Mouse (Mus musculus) lung, embryonic 14.5 days (tissue): Measurements from ENCODE around the gene Relt. TPM values are rescaled to one million over a fixed set of nuclear protein-coding genes. Genes with fewer than 3 reads are reported as not detected.

Source experiments
- ATAC-seq: fragments of 200-750 bp; cut with Nextera tagmentation; 2 replicates; pipeline ENCODE4 v1.8.0; 2017; ENCODE audit warnings: mild to moderate bottlenecking, moderate TSS enrichment, moderate library complexity; ENCODE audit not compliant: insufficient read depth
- DNase-seq: peaks from one replicate; pipeline ENCODE4 v3.0.0-alpha.2; 2015
- H3K27ac ChIP-seq: fragments of 300-500 bp; sonication (generic); 2 replicates; pipeline ENCODE4 v1.5.1; 2014; ENCODE audit warnings: low read depth, mild to moderate bottlenecking, moderate library complexity
- H3K27me3 ChIP-seq: fragments of 300-500 bp; sonication (generic); 2 replicates; pipeline ENCODE4 v1.6.1; 2014; ENCODE audit warnings: low read length, control low read depth; ENCODE audit not compliant: insufficient read depth
- H3K36me3 ChIP-seq: fragments of 300-500 bp; sonication (generic); 2 replicates; pipeline ENCODE4 v1.6.1; 2014; ENCODE audit warnings: control low read depth; ENCODE audit not compliant: insufficient read depth
- H3K4me1 ChIP-seq: fragments of 300-500 bp; sonication (generic); 2 replicates; pipeline ENCODE4 v1.6.1; 2014; ENCODE audit warnings: antibody characterized with exemption, control low read depth; ENCODE audit not compliant: insufficient read depth
- H3K4me2 ChIP-seq: fragments of 300-500 bp; sonication (generic); 2 replicates; pipeline ENCODE4 v1.6.1; 2014; ENCODE audit warnings: mild to moderate bottlenecking
- H3K4me3 ChIP-seq: fragments of 300-500 bp; sonication (generic); 2 replicates; pipeline ENCODE4 v1.5.1; 2014; ENCODE audit warnings: low read depth, low read length
- H3K9ac ChIP-seq: fragments of 300-500 bp; sonication (generic); 2 replicates; pipeline ENCODE4 v1.6.1; 2014
- H3K9me3 ChIP-seq: fragments of 300-500 bp; sonication (generic); 2 replicates; pipeline ENCODE4 v1.6.1; 2016; ENCODE audit warnings: low read depth, low read length, control low read depth
- CTCF ChIP-seq: IDR thresholded peaks from 2 replicates; pipeline ENCODE4 v1.5.1; 2016; ENCODE audit warnings: antibody characterized with exemption, low read depth
- WGBS: fragments of 180-500 bp; shearing (Covaris S2); extraction: QIAGEN DNeasy Blood & Tissue Kit; methylation state at CpG from one replicate; pipeline ENCODE4 v1.1.7; 2014; 5-methylcytosine and 5-hydroxymethylcytosine counted together
- polyA plus RNA-seq: library from polyadenylated mRNA; unstranded; fragments of >200 nt; fragmentation: Nextera tagmentation; extraction: Ambion mirVana; gene quantifications from 2 replicates; pipeline ENCODE4 v1.2.1, GENCODE M21; 2014

The Relt gene
- polyA plus RNA-seq, 1 experiment from 2014 or later = 4.1 TPM

GRCm38 (mm10) chr7:100868551-100868950 lies 5.3 kb upstream of the Relt start:
- Histone ChIP-seq H3K27ac (no peak overlapping the region), H3K4me2 (no peak overlapping the region), H3K9ac (no peak overlapping the region), H3K4me3 (no peak overlapping the region), H3K36me3 (peaks cover 25% of the 10 kb centered on the region), H3K9me3 (no peaks in the 10 kb centered on the region), H3K27me3 (no peaks in the 10 kb centered on the region), H3K4me1 (no peaks in the 10 kb centered on the region)
- TF ChIP-seq CTCF = no peak
- DNase-seq (no peak), ATAC-seq (no peak; the same call in 1 of the 2 replicates)
- WGBS = 63% methylated on average over 4 of the region's 4 CpGs

- no peaks in the 10 kb centered on the region for H3K27me3 ChIP-seq
- H3K9me3 ChIP-seq = no peaks in the 10 kb centered on the region
- no peak overlapping the region for H3K9ac ChIP-seq
- no peak for DNase-seq
- peaks cover 15% of the 10 kb centered on the region for H3K36me3 ChIP-seq
- H3K4me1 ChIP-seq = no peaks in the 10 kb centered on the region
- no peak overlapping the region for H3K27ac ChIP-seq
- no peak overlapping the region for H3K4me3 ChIP-seq
- 40% methylated on average over 2 of the region's 2 CpGs for WGBS
- ATAC-seq = no peak
- no peak for TF ChIP-seq CTCF
- no peak overlapping the region for H3K4me2 ChIP-seq
These were observed 4.3 kb upstream of the Relt start for GRCm38 (mm10) chr7:100867561-100867960.

- Histone ChIP-seq H3K4me2 (no peak overlapping the region), H3K4me1 (peaks cover 6% of the 10 kb centered on the region; the same call in 1 of the 2 replicates), H3K27ac (no peak overlapping the region), H3K9ac (no peak overlapping the region), H3K9me3 (no peaks in the 10 kb centered on the region), H3K4me3 (no peak overlapping the region), H3K36me3 (peaks cover 7% of the 10 kb centered on the region), H3K27me3 (no peaks in the 10 kb centered on the region)
- WGBS = 7% methylated on average over 3 of the region's 3 CpGs
- ATAC-seq (no peak), DNase-seq (peak; percentile 84)
- peak; percentile 80 for TF ChIP-seq CTCF
These were observed 3.4 kb upstream of the Relt start for GRCm38 (mm10) chr7:100866675-100867074.

DNA sequence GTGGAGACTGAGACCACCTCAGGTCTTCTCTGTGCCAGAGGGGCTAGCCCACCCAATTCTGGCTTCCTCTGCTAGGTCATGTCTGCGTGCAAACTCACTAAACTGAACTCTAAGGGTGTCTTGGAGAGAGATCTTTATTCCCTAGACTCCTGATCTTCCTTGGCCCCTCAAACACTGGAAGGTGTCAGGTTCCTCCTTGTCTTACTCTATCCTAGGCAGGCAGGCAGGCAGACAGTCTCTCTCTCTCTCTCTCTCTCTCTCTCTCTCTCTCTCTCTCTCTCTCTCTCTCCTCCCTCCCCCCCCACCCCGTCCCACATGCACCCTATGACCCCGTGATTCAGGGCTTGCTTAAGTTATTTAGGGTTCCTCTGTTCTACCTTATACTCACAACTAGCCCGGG lies 893 bp downstream of the Relt start:
- peak; percentile 11; the same call in 1 of the 2 replicates for ATAC-seq
- Histone ChIP-seq H3K27ac (peak overlapping the region; percentile 79; the same call in 1 of the 2 replicates), H3K4me1 (peaks cover 7% of the 10 kb centered on the region; the same call in 1 of the 2 replicates), H3K36me3 (no peaks in the 10 kb centered on the region), H3K27me3 (no peaks in the 10 kb centered on the region), H3K4me3 (peak overlapping the region; percentile 77), H3K4me2 (peak overlapping the region; percentile 96), H3K9me3 (no peaks in the 10 kb centered on the region), H3K9ac (peak overlapping the region; percentile 75)
- whole genome bisulfite sequencing = 9% methylated on average over 4 of the region's 4 CpGs
- no peak for TF ChIP-seq CTCF
- no peak for DNase-seq

DNA sequence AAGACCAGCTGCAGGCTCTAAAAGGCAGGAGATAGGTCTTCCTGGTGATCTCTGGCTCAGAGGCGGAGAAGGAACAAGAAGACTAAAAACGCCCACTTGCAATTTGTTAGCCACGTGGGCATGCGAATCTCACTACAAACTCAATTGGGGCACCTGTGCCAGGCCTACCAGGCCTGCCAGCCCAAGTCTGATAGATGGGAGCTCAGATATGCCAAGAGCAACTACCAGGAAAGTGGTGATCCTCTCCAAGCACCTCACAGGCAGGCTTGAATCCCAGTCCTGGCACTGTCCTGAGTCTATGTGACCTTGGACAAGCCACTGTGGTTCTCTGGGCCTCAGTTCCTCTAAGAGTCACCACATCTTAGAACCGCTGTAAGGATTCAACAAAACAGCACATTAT lies 2.0 kb downstream of the Relt start:
- no peak overlapping the region for H3K27ac ChIP-seq
- no peaks in the 10 kb centered on the region for H3K36me3 ChIP-seq
- TF ChIP-seq CTCF = no peak
- H3K27me3 ChIP-seq = no peaks in the 10 kb centered on the region
- peak overlapping the region; percentile 18; the same call in 1 of the 2 replicates for H3K4me2 ChIP-seq
- peaks cover 7% of the 10 kb centered on the region; the same call in 1 of the 2 replicates for H3K4me1 ChIP-seq
- no peak overlapping the region for H3K4me3 ChIP-seq
- DNase-seq (no peak), ATAC-seq (no peak)
- no peak overlapping the region for H3K9ac ChIP-seq
- WGBS = 88% methylated on average over 5 of the region's 5 CpGs
- no peaks in the 10 kb centered on the region for H3K9me3 ChIP-seq

DNA sequence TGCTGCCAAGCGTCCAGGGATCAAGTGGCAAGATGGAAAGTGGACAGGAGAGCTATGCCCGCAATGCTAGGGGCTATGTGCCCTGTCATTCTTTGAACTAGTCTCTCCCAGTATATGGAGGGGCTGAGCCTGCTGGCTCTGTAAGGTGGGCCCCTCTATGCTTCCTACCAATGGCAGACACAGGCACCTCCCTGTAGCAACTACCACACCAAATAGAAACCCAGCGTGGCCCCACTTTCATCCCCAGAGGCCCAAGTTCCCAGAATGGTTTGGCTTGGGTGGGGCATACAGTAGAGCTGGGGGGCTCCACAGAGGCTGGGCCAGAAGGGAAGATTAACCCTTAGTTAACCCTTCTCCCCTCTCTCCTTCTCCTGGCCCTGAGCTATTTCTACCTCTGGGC lies 2.8 kb downstream of the Relt start:
- Histone ChIP-seq H3K4me2 (no peak overlapping the region), H3K27ac (no peak overlapping the region), H3K9me3 (no peaks in the 10 kb centered on the region), H3K4me3 (no peak overlapping the region), H3K4me1 (peaks cover 12% of the 10 kb centered on the region; the same call in 1 of the 2 replicates), H3K27me3 (no peaks in the 10 kb centered on the region), H3K36me3 (no peaks in the 10 kb centered on the region), H3K9ac (no peak overlapping the region)
- DNase-seq = no peak
- no peak for TF ChIP-seq CTCF
- 69% methylated on average over 3 of the region's 3 CpGs for WGBS
- ATAC-seq = no peak

- TF ChIP-seq CTCF = no peak
- Histone ChIP-seq H3K4me2 (no peak overlapping the region), H3K27ac (peak overlapping the region; percentile 5), H3K36me3 (no peaks in the 10 kb centered on the region), H3K9me3 (no peaks in the 10 kb centered on the region), H3K4me3 (no peak overlapping the region), H3K4me1 (peaks cover 5% of the 10 kb centered on the region; the same call in 1 of the 2 replicates), H3K9ac (no peak overlapping the region), H3K27me3 (no peaks in the 10 kb centered on the region)
- peak; percentile 55 for DNase-seq
- 56% methylated on average over 5 of the region's 5 CpGs for WGBS
- no peak for ATAC-seq
These were observed 7.3 kb downstream of the Relt start for GRCm38 (mm10) chr7:100855795-100856573.
